In the genomic region with DNA sequence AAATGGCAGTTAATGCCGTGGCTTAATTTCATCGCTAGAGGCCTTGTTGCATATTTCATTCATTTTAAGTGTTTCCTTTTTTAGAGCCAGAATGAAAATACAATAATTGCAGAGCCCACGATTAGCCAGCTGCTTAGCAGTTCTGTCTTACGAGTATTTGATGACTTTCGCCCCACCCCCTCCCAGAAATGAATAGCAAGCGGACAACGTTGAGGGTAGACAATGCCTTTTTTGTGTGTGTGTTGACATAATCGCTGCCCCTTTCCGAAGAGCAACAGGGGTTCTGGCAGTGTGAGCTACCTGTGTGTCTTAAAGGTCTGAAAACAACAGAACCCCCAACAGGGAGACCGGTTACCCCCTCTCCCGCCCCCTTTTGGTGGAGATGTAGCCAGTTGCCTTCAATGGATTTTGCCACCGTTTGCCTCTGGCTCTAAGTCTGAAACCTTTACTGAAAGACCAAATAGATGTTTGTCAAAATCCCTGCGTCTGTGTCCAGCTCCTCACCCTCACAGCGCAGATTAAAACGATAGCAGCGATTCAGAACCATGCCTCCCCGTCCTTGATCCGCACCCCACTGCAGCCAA, we compare ENCODE assay signal across 9 mouse cellular contexts.
DNase-seq lines count a peak whose midpoint lies in the region; ATAC-seq and TF ChIP-seq lines count a peak whose summit lies in the region.
"Had no signal": no experiment of that assay in that cellular context is flagged by ENCODE, and none has a peak within 500 bp of the region (broad histone marks: within the 10 kb centered on the region; RNA-seq: fewer than 3 reads in every experiment).

No protein-coding gene starts in this region.

- H3K36me3 ChIP-seq in limb, embryonic 11.5 days (ENCODE audit: control insufficient read depth, insufficient read depth, low read length): no peaks in the 10 kb centered on the region
- no peaks in the 10 kb centered on the region for H3K36me3 ChIP-seq in limb, embryonic 10.5 days
- H3K36me3 ChIP-seq in hindbrain, embryonic 11.5 days (ENCODE audit: control insufficient read depth, insufficient read depth, low read length): no peaks in the 10 kb centered on the region
- H3K36me3 ChIP-seq in neural tube, embryonic 13.5 days: no peaks in the 10 kb centered on the region

- TF ChIP-seq CTCF in cerebellum, adult 2 months (IDR thresholded peaks at IDR 0.05; ENCODE audit: borderline replicate concordance, insufficient read depth, low read depth, low read length): no peak

- no peaks in the 10 kb centered on the region for H3K9me3 ChIP-seq in limb, embryonic 11.5 days (ENCODE audit: control insufficient read depth, low read length)
- no peaks in the 10 kb centered on the region for H3K9me3 ChIP-seq in limb, embryonic 10.5 days (replicated peaks)
- H3K9me3 ChIP-seq in hindbrain, embryonic 11.5 days (ENCODE audit: control insufficient read depth, low read length): no peaks in the 10 kb centered on the region
- H3K9me3 ChIP-seq in neural tube, embryonic 13.5 days: no peaks in the 10 kb centered on the region

- no peak for TF ChIP-seq POLR2A in cerebellum, adult 2 months (IDR thresholded peaks at IDR 0.05; ENCODE audit: borderline replicate concordance, insufficient read depth, low read length)

- no peak overlapping the region for H3K27ac ChIP-seq in cerebellum, adult 2 months (ENCODE audit: insufficient read depth, low read length)
- no peak overlapping the region for H3K27ac ChIP-seq in limb, embryonic 11.5 days (replicated peaks; ENCODE audit: low read depth, low read length)
- no peak overlapping the region for H3K27ac ChIP-seq in limb, embryonic 10.5 days
- no peak overlapping the region for H3K27ac ChIP-seq in hindbrain, embryonic 11.5 days (ENCODE audit: low read depth, low read length)
- H3K27ac ChIP-seq in neural tube, embryonic 13.5 days (replicated peaks): peak overlapping the region; percentile 19; the same call in 1 of the 2 replicates

- peak overlapping the region; percentile 40 for H3K4me3 ChIP-seq in cerebellum, adult 2 months (replicated peaks; ENCODE audit: insufficient read depth, low read depth, low read length)
- no peak overlapping the region for H3K4me3 ChIP-seq in limb, embryonic 11.5 days (ENCODE audit: low read depth, low read length)
- no peak overlapping the region for H3K4me3 ChIP-seq in limb, embryonic 10.5 days
- H3K4me3 ChIP-seq in hindbrain, embryonic 11.5 days (ENCODE audit: low read depth, low read length): peak overlapping the region; percentile 16; the same call in 1 of the 2 replicates
- H3K4me3 ChIP-seq in neural tube, embryonic 13.5 days: peak overlapping the region; percentile 17

- WGBS in cerebellum, adult 2 months: 32% methylated on average over 18 of the region's 18 CpGs
- 31% methylated on average over 18 of the region's 18 CpGs for WGBS in limb, embryonic 11.5 days
- WGBS in limb, embryonic 10.5 days: 30% methylated on average over 18 of the region's 18 CpGs
- WGBS in hindbrain, embryonic 11.5 days: 12% methylated on average over 18 of the region's 18 CpGs
- 17% methylated on average over 18 of the region's 18 CpGs for WGBS in neural tube, embryonic 13.5 days

- no peak for DNase-seq in cerebellum, adult 2 months
- DNase-seq in cerebellum, adult 9-10 months: no peak
- DNase-seq in limb, embryonic 11.5 days (ENCODE audit: low spot score): no peak
- DNase-seq in limb, embryonic 10.5 days (ENCODE audit: low spot score): no peak
- peak; percentile 44 for DNase-seq in hindbrain, embryonic 11.5 days (ENCODE audit: low spot score)
- DNase-seq in right cerebral cortex, postnatal 36 days (ENCODE audit: low spot score in 2 of 2): no peak

- no peaks in the 10 kb centered on the region for H3K27me3 ChIP-seq in cerebellum, adult 2 months (ENCODE audit: control insufficient read depth, insufficient read depth, low read length)
- no peaks in the 10 kb centered on the region for H3K27me3 ChIP-seq in limb, embryonic 11.5 days (ENCODE audit: control insufficient read depth, insufficient read depth, low read length)
- H3K27me3 ChIP-seq in limb, embryonic 10.5 days (ENCODE audit: low read depth, poor library complexity, severe bottlenecking): no peaks in the 10 kb centered on the region
- H3K27me3 ChIP-seq in hindbrain, embryonic 11.5 days (ENCODE audit: control insufficient read depth, insufficient read depth, low read length): no peaks in the 10 kb centered on the region
- H3K27me3 ChIP-seq in neural tube, embryonic 13.5 days: no peaks in the 10 kb centered on the region

- H3K9ac ChIP-seq in limb, embryonic 11.5 days (ENCODE audit: low read length): no peak overlapping the region
- no peak overlapping the region for H3K9ac ChIP-seq in hindbrain, embryonic 11.5 days (ENCODE audit: low read depth, low read length)
- peak overlapping the region; percentile 27; the same call in 1 of the 2 replicates for H3K9ac ChIP-seq in neural tube, embryonic 13.5 days

- H3K4me2 ChIP-seq in limb, embryonic 11.5 days (ENCODE audit: low read depth, severe bottlenecking): peak overlapping the region; percentile 15
- H3K4me2 ChIP-seq in hindbrain, embryonic 11.5 days (replicated peaks; ENCODE audit: low read depth, low read length): peak overlapping the region; percentile 35
- H3K4me2 ChIP-seq in neural tube, embryonic 13.5 days: peak overlapping the region; percentile 51

- H3K4me1 ChIP-seq in cerebellum, adult 2 months (ENCODE audit: control insufficient read depth, insufficient read depth, low read length): no peaks in the 10 kb centered on the region; the same call in 1 of the 2 replicates
- no peaks in the 10 kb centered on the region; the same call in 1 of the 2 replicates for H3K4me1 ChIP-seq in limb, embryonic 11.5 days (ENCODE audit: control insufficient read depth, insufficient read depth, low read length)
- H3K4me1 ChIP-seq in limb, embryonic 10.5 days: peaks cover 2% of the 10 kb centered on the region; the same call in 1 of the 2 replicates
- 0 out of 2 replicates have a peak, but pooled peaks cover 2% of the 10 kb centered on the region for H3K4me1 ChIP-seq in hindbrain, embryonic 11.5 days (replicated peaks; ENCODE audit: control insufficient read depth, insufficient read depth, low read length)
- H3K4me1 ChIP-seq in neural tube, embryonic 13.5 days (replicated peaks): peaks cover 13% of the 10 kb centered on the region; the same call in 1 of the 2 replicates

- ATAC-seq in limb, embryonic 11.5 days (ENCODE audit: insufficient number of reproducible peaks, low FRiP score, low TSS enrichment, low read depth): no peak
- ATAC-seq in hindbrain, embryonic 11.5 days (ENCODE audit: low FRiP score): no peak
- no peak for ATAC-seq in neural tube, embryonic 13.5 days (ENCODE audit: low read depth)
- ATAC-seq in cerebellum, adult (ENCODE audit: insufficient number of reproducible peaks, low FRiP score, low TSS enrichment): no peak
- ATAC-seq: Patski had no signal

Comparison
In these comparisons a context has a peak if more than half of its experiments do, and no peak if none do; other contexts are left out.
1. H3K4me3 ChIP-seq: peak in cerebellum, adult 2 months (single experiment), hindbrain, embryonic 11.5 days (single experiment) and neural tube, embryonic 13.5 days (single experiment); none in limb, embryonic 11.5 days (single experiment) and limb, embryonic 10.5 days (single experiment).
2. Peak in every context shown above with its lines, with median percentiles within 50 percentile points of each other: H3K4me2 ChIP-seq.